ENCODE assay signal across 8 mouse cellular contexts in genomic region chr4:116149812-116150155, GRCm38 (mm10). TPM values are rescaled to one million over a fixed set of nuclear protein-coding genes. Genes with fewer than 3 reads are reported as not detected.
DNase-seq lines count a peak whose midpoint lies in the region; ATAC-seq and TF ChIP-seq lines count a peak whose summit lies in the region.

No protein-coding gene starts in this region.

- no peaks in the 10 kb centered on the region for H3K27me3 ChIP-seq in forebrain, embryonic 12.5 days
- peaks cover 10% of the 10 kb centered on the region for H3K27me3 ChIP-seq in liver, embryonic 12.5 days (replicated peaks)

- ATAC-seq in forebrain, embryonic 12.5 days (ENCODE audit: low FRiP score): peak; percentile 16
- ATAC-seq in liver, embryonic 12.5 days: no peak
- ATAC-seq in erythroid progenitor cell, adult 5-6 weeks (replicated peaks; ENCODE audit: low FRiP score, poor library complexity, severe bottlenecking): no peak

- 17% methylated on average over 6 of the region's 6 CpGs for WGBS in forebrain, embryonic 12.5 days
- WGBS in liver, embryonic 12.5 days (ENCODE audit: insufficient replicate concordance): 30% methylated on average over 6 of the region's 6 CpGs

- TF ChIP-seq CTCF in gastrocnemius, adult 2 months (IDR thresholded peaks at IDR 0.05): no peak

- H3K27ac ChIP-seq in gastrocnemius, adult 2 months: peak overlapping the region; percentile 98
- peak overlapping the region; percentile 88 for H3K27ac ChIP-seq in forebrain, embryonic 12.5 days
- peak overlapping the region; percentile 84 for H3K27ac ChIP-seq in liver, embryonic 12.5 days

- H3K4me3 ChIP-seq in gastrocnemius, adult 2 months: peak overlapping the region; percentile 95
- H3K4me3 ChIP-seq in forebrain, embryonic 12.5 days (replicated peaks): peak overlapping the region; percentile 72
- H3K4me3 ChIP-seq in liver, embryonic 12.5 days: peak overlapping the region; percentile 74

- no peak for DNase-seq in gastrocnemius, adult 2 months
- DNase-seq in gastrocnemius, postnatal 36 days: no peak
- DNase-seq in 3T3-L1 (ENCODE audit: low read depth, low spot score): peak; percentile 45
- no peak for DNase-seq in spleen, adult 12 weeks (ENCODE audit: low spot score)
- DNase-seq in retina, postnatal 1 day: no peak

- H3K4me2 ChIP-seq in forebrain, embryonic 12.5 days: peak overlapping the region; percentile 74
- H3K4me2 ChIP-seq in liver, embryonic 12.5 days: peak overlapping the region; percentile 92

- peaks cover 13% of the 10 kb centered on the region for H3K4me1 ChIP-seq in forebrain, embryonic 12.5 days
- H3K4me1 ChIP-seq in liver, embryonic 12.5 days: peaks cover 27% of the 10 kb centered on the region

- peak overlapping the region; percentile 91 for H3K9ac ChIP-seq in forebrain, embryonic 12.5 days
- H3K9ac ChIP-seq in liver, embryonic 12.5 days: peak overlapping the region; percentile 91

- no peaks in the 10 kb centered on the region for H3K9me3 ChIP-seq in forebrain, embryonic 12.5 days
- 0 out of 2 replicates have a peak, but pooled peaks cover 3% of the 10 kb centered on the region for H3K9me3 ChIP-seq in liver, embryonic 12.5 days (replicated peaks)

- intact Hi-C loops in gastrocnemius, adult 2 months (cut with DNase I): no loop called here
- intact Hi-C loops in gastrocnemius, postnatal 36 days (cut with DNase I): no loop called here

- peaks cover 31% of the 10 kb centered on the region for H3K36me3 ChIP-seq in forebrain, embryonic 12.5 days (replicated peaks)
- H3K36me3 ChIP-seq in liver, embryonic 12.5 days: peaks cover 31% of the 10 kb centered on the region

RNA-seq across cellular contexts. Expression of gene Lurap1, which starts 1.4 kb away (rescaled TPM):
- total RNA-seq in gastrocnemius, adult 2 months (2021): 1 to 10 TPM; 4.9 to 6.9 TPM
- total RNA-seq in gastrocnemius, postnatal 36 days (2021): 1 to 10 TPM; 6.3 to 7.8 TPM
- 2.0 and 2.2 TPM in 2 replicates for polyA plus RNA-seq in forebrain, embryonic 12.5 days (2016; fragmentation: Nextera tagmentation; extraction: Ambion mirVana)
- polyA plus RNA-seq in liver, embryonic 12.5 days (2016; fragmentation: Nextera tagmentation; extraction: Ambion mirVana): 0.44 and 0.53 TPM in 2 replicates
- not detected in 2 replicates for total RNA-seq in erythroid progenitor cell, adult 5-6 weeks (2015; ENCODE audit: low replicate concordance)
- total RNA-seq in erythroid progenitor cell, adult 5-6 weeks (2017; ENCODE audit: low replicate concordance): not detected in 2 replicates

RNA-seq across cellular contexts. Expression of gene Tspan1, which starts 17.6 kb away (rescaled TPM):
- total RNA-seq in gastrocnemius, adult 2 months (2021): under 1 TPM in 1 of 2 experiments, not detected in 1; 0.17 TPM
- not detected for total RNA-seq in gastrocnemius, postnatal 36 days (2021)
- 0.22 TPM in 1 of 2 replicates, not detected in the other for polyA plus RNA-seq in forebrain, embryonic 12.5 days (2016; fragmentation: Nextera tagmentation; extraction: Ambion mirVana)
- polyA plus RNA-seq in liver, embryonic 12.5 days (2016; fragmentation: Nextera tagmentation; extraction: Ambion mirVana): not detected in 2 replicates
- total RNA-seq in erythroid progenitor cell, adult 5-6 weeks (2015; ENCODE audit: low replicate concordance): not detected in 2 replicates
- not detected in 2 replicates for total RNA-seq in erythroid progenitor cell, adult 5-6 weeks (2017; ENCODE audit: low replicate concordance)

RNA-seq across cellular contexts. Expression of gene 1700042G07Rik, which starts 23.4 kb away (rescaled TPM):
- not detected for total RNA-seq in gastrocnemius, adult 2 months (2021)
- total RNA-seq in gastrocnemius, postnatal 36 days (2021): not detected
- not detected in 2 replicates for polyA plus RNA-seq in forebrain, embryonic 12.5 days (2016; fragmentation: Nextera tagmentation; extraction: Ambion mirVana)
- not detected in 2 replicates for polyA plus RNA-seq in liver, embryonic 12.5 days (2016; fragmentation: Nextera tagmentation; extraction: Ambion mirVana)
- not detected in 2 replicates for total RNA-seq in erythroid progenitor cell, adult 5-6 weeks (2015; ENCODE audit: low replicate concordance)
- not detected in 2 replicates for total RNA-seq in erythroid progenitor cell, adult 5-6 weeks (2017; ENCODE audit: low replicate concordance)

RNA-seq across cellular contexts. Expression of gene Gm49337, which starts 23.4 kb away (rescaled TPM):
- under 1 TPM in 1 of 2 experiments, not detected in 1; 0.47 TPM for total RNA-seq in gastrocnemius, adult 2 months (2021)
- total RNA-seq in gastrocnemius, postnatal 36 days (2021): under 1 TPM in 1 of 2 experiments, not detected in 1; 0.59 TPM
- not detected in 2 replicates for polyA plus RNA-seq in forebrain, embryonic 12.5 days (2016; fragmentation: Nextera tagmentation; extraction: Ambion mirVana)
- not detected in 2 replicates for polyA plus RNA-seq in liver, embryonic 12.5 days (2016; fragmentation: Nextera tagmentation; extraction: Ambion mirVana)
- not detected in 2 replicates for total RNA-seq in erythroid progenitor cell, adult 5-6 weeks (2015; ENCODE audit: low replicate concordance)
- total RNA-seq in erythroid progenitor cell, adult 5-6 weeks (2017; ENCODE audit: low replicate concordance): 1.7 TPM in 1 of 2 replicates, not detected in the other

RNA-seq across cellular contexts. Expression of gene Pomgnt1, which starts 26.1 kb away (rescaled TPM):
- 10 to 100 TPM; 47.9 to 50.7 TPM for total RNA-seq in gastrocnemius, adult 2 months (2021)
- 10 to 100 TPM; 41.2 to 49.5 TPM for total RNA-seq in gastrocnemius, postnatal 36 days (2021)
- polyA plus RNA-seq in forebrain, embryonic 12.5 days (2016; fragmentation: Nextera tagmentation; extraction: Ambion mirVana): 58.6 and 59.5 TPM in 2 replicates
- polyA plus RNA-seq in liver, embryonic 12.5 days (2016; fragmentation: Nextera tagmentation; extraction: Ambion mirVana): 23.8 and 24.2 TPM in 2 replicates
- total RNA-seq in erythroid progenitor cell, adult 5-6 weeks (2015; ENCODE audit: low replicate concordance): 1.4 TPM in 1 of 2 replicates, not detected in the other
- total RNA-seq in erythroid progenitor cell, adult 5-6 weeks (2017; ENCODE audit: low replicate concordance): 1.0 and 2.6 TPM in 2 replicates

Comparison
In these comparisons a context has a peak if more than half of its experiments do, and no peak if none do; other contexts are left out.
1. RNA of gene Lurap1, which starts 1.4 kb away (total RNA-seq): 6.3 to 7.8 TPM in gastrocnemius, postnatal 36 days and 4.9 to 6.9 TPM in gastrocnemius, adult 2 months; not detected in erythroid progenitor cell, adult 5-6 weeks; every median in the first group is over 4 times any median in the second.
2. Peak in every context shown above with its lines, with median percentiles within 50 percentile points of each other: H3K27ac ChIP-seq and H3K4me3 ChIP-seq.